Mouse (Mus musculus) myocyte (in vitro differentiated cells): ENCODE results near the gene Vmn2r12.
"Not testable (repeated sequence)": the region's sequence is repeated elsewhere in the genome, so short reads cannot be mapped to it uniquely, and the experiment has no call there.

Experiments used
- CEBPB ChIP-seq: IDR thresholded peaks from 2 replicates; pipeline ENCODE4 v1.6.1; 2011; ENCODE audit warnings: mild to moderate bottlenecking, moderate library complexity; ENCODE audit not compliant: poor library complexity, insufficient read depth, severe bottlenecking
- MAX ChIP-seq: IDR thresholded peaks from one replicate; pipeline ENCODE4 v1.6.1; 2011; ENCODE audit warnings: low read depth, mild to moderate bottlenecking, control low read depth
- MYOG ChIP-seq, 3 experiments: IDR thresholded peaks; one replicate each; pipeline ENCODE4 v1.6.1; 2011; ENCODE audit warnings: control low read depth in 2 of 3, low read depth in 2 of 3, mild to moderate bottlenecking in 2 of 3; ENCODE audit not compliant: insufficient read length in 2 of 3, control insufficient read depth in 1 of 3, insufficient read depth in 1 of 3
- POLR2A ChIP-seq: IDR thresholded peaks from one replicate; pipeline ENCODE4 v1.6.1; 2011; ENCODE audit warnings: low read depth, mild to moderate bottlenecking, control low read depth, moderate library complexity; ENCODE audit not compliant: insufficient read length
- POLR2AphosphoS2 ChIP-seq: IDR thresholded peaks from one replicate; pipeline ENCODE4 v1.6.1; 2011; ENCODE audit warnings: low read depth, control low read depth; ENCODE audit not compliant: insufficient read length
- SRF ChIP-seq: IDR thresholded peaks from one replicate; pipeline ENCODE4 v1.6.1; 2011; ENCODE audit warnings: low read depth; ENCODE audit not compliant: control insufficient read depth, insufficient read length
- USF1 ChIP-seq: IDR thresholded peaks from one replicate; pipeline ENCODE4 v1.6.1; 2011; ENCODE audit warnings: low read depth, mild to moderate bottlenecking, control low read depth, moderate library complexity

GRCm38 (mm10) chr5:109097850-109098249 is at the start of gene Vmn2r12:
- not testable (repeated sequence) for TF ChIP-seq CEBPB; MAX; POLR2A; USF1; SRF; POLR2AphosphoS2; MYOG (IDR thresholded peaks at IDR 0.05; ENCODE audit: control insufficient read depth in 1 of 3, insufficient read depth in 1 of 3, insufficient read length in 2 of 3, low read depth in 2 of 3)
